Mouse (Mus musculus) cerebellum, adult 11-12 months (tissue): ENCODE results near the gene Gm3591.
"Not testable (repeated sequence)": the region's sequence is repeated elsewhere in the genome, so short reads cannot be mapped to it uniquely, and the experiment has no call there.

Experiments
- DNase-seq: peaks from one replicate; pipeline ENCODE4 v3.0.0; 2022

Gm3591 gene

GRCm38 (mm10) chr14:6412382-6412781, at the start of gene Gm3591:
Gene Gm3591, minus strand, starts transcription at chr14:6412482.
- DNase-seq, result not testable (repeated sequence)

- not testable (repeated sequence) for DNase-seq
These were observed 32.2 kb upstream of the Gm3591 start, which contains the start of gene Gm3594 for GRCm38 (mm10) chr14:6444511-6444910. Gene Gm3594, minus strand, starts transcription at chr14:6444611.

- DNase-seq, result not testable (repeated sequence)
These were observed 28.5 kb upstream of the Gm3591 start for GRCm38 (mm10) chr14:6440774-6441173.

GRCm38 (mm10) chr14:6440206-6440605, 27.9 kb upstream of the Gm3591 start:
- DNase-seq, result not testable (repeated sequence)

GRCm38 (mm10) chr14:6426766-6427165, 14.5 kb upstream of the Gm3591 start:
- DNase-seq, result not testable (repeated sequence)

- not testable (repeated sequence) for DNase-seq
These were observed 14.1 kb upstream of the Gm3591 start for GRCm38 (mm10) chr14:6426353-6426752.

- DNase-seq, result not testable (repeated sequence)
These were observed 22.1 kb downstream of the Gm3591 start, which contains the start of gene Gm16440 for GRCm38 (mm10) chr14:6390219-6390618. Gene Gm16440, minus strand, starts transcription at chr14:6390319.
